Comparison of ENCODE assay signal across 21 mouse cellular contexts in the genomic region with DNA sequence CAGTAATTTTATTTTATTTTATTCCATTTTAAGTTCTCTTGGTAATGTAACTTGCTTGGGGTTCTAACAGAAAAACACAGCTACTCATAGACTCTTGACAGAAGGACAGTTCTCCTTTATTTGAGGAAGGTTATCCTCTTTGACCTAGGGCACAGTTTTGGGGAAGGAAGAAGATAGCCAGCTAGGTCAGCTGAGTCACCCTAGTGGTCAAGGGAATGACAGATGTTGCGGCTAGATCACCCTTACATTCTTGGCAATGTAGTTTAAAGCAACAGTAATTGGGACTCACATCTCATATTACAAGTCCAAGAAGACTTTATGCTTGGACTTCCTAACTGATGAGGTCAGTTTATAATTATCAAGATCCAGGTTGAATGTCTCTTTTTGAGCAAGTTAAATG.
DNase-seq lines count a peak whose midpoint lies in the region; ATAC-seq lines count a peak whose summit lies in the region.
"Had no signal": no experiment of that assay in that cellular context is flagged by ENCODE, and none has a peak within 500 bp of the region (broad histone marks: within the 10 kb centered on the region; RNA-seq: fewer than 3 reads in every experiment).

No protein-coding gene starts in this region.

- DNase-seq in adrenal gland, postnatal 36 days = peak; percentile 12 to 18
- DNase-seq in adrenal gland, postnatal 14 days = no peak
- DNase-seq in neural tube, embryonic 10.5 days (ENCODE audit: extremely low spot score, low spot score) = peak; percentile 1
- DNase-seq in left cerebral cortex, adult 18-20 months (ENCODE audit: low spot score in 2 of 2) = no peak
- no peak for DNase-seq in urinary bladder, postnatal 10 days (ENCODE audit: low spot score)
- DNase-seq: B cell, adult 2 months; cerebellum, adult 18-20 months; layer of hippocampus, postnatal 36 days; left cerebral cortex, postnatal 4 days; midbrain, embryonic 14.5 days; right cerebral cortex, postnatal 25 days; thymus, postnatal 14 days had no signal

- H3K27ac ChIP-seq in neural tube, embryonic 15.5 days (replicated peaks) = no peak overlapping the region
- no peak overlapping the region for H3K27ac ChIP-seq in forebrain, embryonic 13.5 days
- H3K27ac ChIP-seq: embryonic facial prominence, embryonic 12.5 days; hindbrain, embryonic 14.5 days; intestine, embryonic 15.5 days; kidney, embryonic 15.5 days; liver, embryonic 14.5 days; stomach, postnatal 0 days had no signal

- no peak overlapping the region for H3K4me3 ChIP-seq in neural tube, embryonic 15.5 days (replicated peaks)
- no peak overlapping the region for H3K4me3 ChIP-seq in forebrain, embryonic 13.5 days
- H3K4me3 ChIP-seq: embryonic facial prominence, embryonic 12.5 days; intestine, embryonic 15.5 days; kidney, embryonic 15.5 days had no signal

- H3K9me3 ChIP-seq in neural tube, embryonic 15.5 days (replicated peaks) = no peaks in the 10 kb centered on the region
- no peaks in the 10 kb centered on the region for H3K9me3 ChIP-seq in forebrain, embryonic 13.5 days (replicated peaks)
- H3K9me3 ChIP-seq: embryonic facial prominence, embryonic 12.5 days; intestine, embryonic 15.5 days; kidney, embryonic 15.5 days had no signal

- no peaks in the 10 kb centered on the region for H3K4me1 ChIP-seq in neural tube, embryonic 15.5 days
- no peaks in the 10 kb centered on the region for H3K4me1 ChIP-seq in forebrain, embryonic 13.5 days
- H3K4me1 ChIP-seq: embryonic facial prominence, embryonic 12.5 days; intestine, embryonic 15.5 days; kidney, embryonic 15.5 days had no signal

- no peak overlapping the region for H3K4me2 ChIP-seq in neural tube, embryonic 15.5 days
- H3K4me2 ChIP-seq in forebrain, embryonic 13.5 days = no peak overlapping the region
- H3K4me2 ChIP-seq: embryonic facial prominence, embryonic 12.5 days; hindbrain, embryonic 14.5 days; intestine, embryonic 15.5 days; kidney, embryonic 15.5 days had no signal

- H3K9ac ChIP-seq in neural tube, embryonic 15.5 days (replicated peaks) = no peak overlapping the region
- H3K9ac ChIP-seq in forebrain, embryonic 13.5 days = no peak overlapping the region
- H3K9ac ChIP-seq: embryonic facial prominence, embryonic 12.5 days; hindbrain, embryonic 14.5 days; intestine, embryonic 15.5 days; kidney, embryonic 15.5 days; liver, embryonic 14.5 days had no signal

- WGBS in neural tube, embryonic 15.5 days = 88% methylated on average over 1 of the region's 1 CpGs
- 94% methylated on average over 1 of the region's 1 CpGs for WGBS in forebrain, embryonic 13.5 days

- H3K36me3 ChIP-seq in neural tube, embryonic 15.5 days = no peaks in the 10 kb centered on the region
- H3K36me3 ChIP-seq in forebrain, embryonic 13.5 days (ENCODE audit: poor library complexity, severe bottlenecking) = no peaks in the 10 kb centered on the region
- H3K36me3 ChIP-seq: embryonic facial prominence, embryonic 12.5 days; intestine, embryonic 15.5 days; kidney, embryonic 15.5 days had no signal

- H3K27me3 ChIP-seq in neural tube, embryonic 15.5 days (replicated peaks) = no peaks in the 10 kb centered on the region
- no peaks in the 10 kb centered on the region for H3K27me3 ChIP-seq in forebrain, embryonic 13.5 days
- H3K27me3 ChIP-seq: embryonic facial prominence, embryonic 12.5 days; intestine, embryonic 15.5 days; kidney, embryonic 15.5 days had no signal

- ATAC-seq in neural tube, embryonic 15.5 days (ENCODE audit: low FRiP score) = no peak
- ATAC-seq in megakaryocyte, adult 5-6 weeks (ENCODE audit: poor library complexity, severe bottlenecking) = peak; percentile 99
- ATAC-seq in forebrain, embryonic 13.5 days = no peak
- ATAC-seq: intestine, embryonic 15.5 days had no signal

Comparison
In these comparisons a context has a peak if more than half of its experiments do, and no peak if none do; other contexts are left out.
1. DNase-seq: peak in adrenal gland, postnatal 36 days (2 of 2) and neural tube, embryonic 10.5 days (single experiment); none in adrenal gland, postnatal 14 days (single experiment), left cerebral cortex, adult 18-20 months (0 of 2) and urinary bladder, postnatal 10 days (single experiment).